Mouse (Mus musculus) kidney, adult 2 months (tissue): Measurements from ENCODE around the gene Capn13.
A peak's percentile ranks its signal among the peaks of the same experiment; 100 is the strongest.

ENCODE experiments used
- CTCF ChIP-seq: fragments of 200-500 bp; conservative IDR thresholded peaks from 2 replicates; pipeline ENCODE4 v1.5.1; 2011; ENCODE audit warnings: low read depth, mild to moderate bottlenecking, control low read depth, low read length, moderate library complexity, mixed read lengths; ENCODE audit not compliant: insufficient read depth, insufficient read length
- POLR2A ChIP-seq: fragments of 200-500 bp; IDR thresholded peaks from one replicate; pipeline ENCODE4 v1.6.1; 2011; ENCODE audit warnings: low read depth, low read length, control low read depth

- TF ChIP-seq CTCF (peak; percentile 85), POLR2A (no peak)
Observed at GRCm38 (mm10) chr17:73301258-73302050, 99.2 kb downstream of the Capn13 start.
